Mouse (Mus musculus) T-helper 2 cell (primary cell): ENCODE measurements around the gene Vps35l.

Experiments
- in situ Hi-C: fragments of 300-600 bp; cut with MboI, MseI; formaldehyde crosslinking; loops from one replicate; pipeline ENCODE4 v1.15.1; 2025; ENCODE audit warnings: high pct_unique_total_duplicates

Gene Vps35l

GRCm38 (mm10) chr7:118739975-118740531 is at the start of gene Vps35l:
TSS of gene Vps35l (plus strand) at chr7:118740226.
- in situ Hi-C loops = loop anchor here (25.0 kb wide), 2 partner anchors 972 to 1897 kb away; partner anchors contain the start of genes Thumpd1 and Uqcrc2

GRCm38 (mm10) chr7:118691287-118691686 is 48.7 kb upstream of the Vps35l start:
- in situ Hi-C loops = loop anchor here (25.0 kb wide), 1 partner anchor 604 kb away; no protein-coding TSS in a partner anchor

GRCm38 (mm10) chr7:118696146-118696545 is 43.9 kb upstream of the Vps35l start:
- in situ Hi-C loops = loop anchor here (25.0 kb wide), 1 partner anchor 609 kb away; no protein-coding TSS in a partner anchor

GRCm38 (mm10) chr7:118697168-118697567 is 42.9 kb upstream of the Vps35l start:
- in situ Hi-C loops = loop anchor here (25.0 kb wide), 1 partner anchor 610 kb away; no protein-coding TSS in a partner anchor

GRCm38 (mm10) chr7:118698882-118699281 is 41.1 kb upstream of the Vps35l start:
- in situ Hi-C loops = loop anchor here (25.0 kb wide), 1 partner anchor 612 kb away; no protein-coding TSS in a partner anchor

GRCm38 (mm10) chr7:118703144-118703561 is 36.9 kb upstream of the Vps35l start:
- in situ Hi-C loops = loop anchor here (10.0 kb wide), 1 partner anchor 578 kb away; the partner anchor contains the start of gene Arl6ip1

GRCm38 (mm10) chr7:118704001-118704850 is 35.8 kb upstream of the Vps35l start:
- in situ Hi-C loops = loop anchor here (10.0 kb wide), 1 partner anchor 579 kb away; the partner anchor contains the start of gene Arl6ip1

GRCm38 (mm10) chr7:118705101-118705961 is 34.7 kb upstream of the Vps35l start, which contains the start of gene Gde1:
TSS of gene Gde1 (minus strand) at chr7:118705778.
- in situ Hi-C loops = loop anchor here (10.0 kb wide), 1 partner anchor 581 kb away; the partner anchor contains the start of gene Arl6ip1

GRCm38 (mm10) chr7:118706051-118706450 is 34.0 kb upstream of the Vps35l start:
- in situ Hi-C loops = loop anchor here (10.0 kb wide), 1 partner anchor 581 kb away; the partner anchor contains the start of gene Arl6ip1

- in situ Hi-C loops = loop anchor here (10.0 kb wide), 1 partner anchor 582 kb away; the partner anchor contains the start of gene Arl6ip1
These were observed 33.5 kb upstream of the Vps35l start for GRCm38 (mm10) chr7:118706488-118706887.

- in situ Hi-C loops = loop anchor here (10.0 kb wide), 1 partner anchor 582 kb away; the partner anchor contains the start of gene Arl6ip1
These were observed 32.8 kb upstream of the Vps35l start for GRCm38 (mm10) chr7:118707216-118707615.

GRCm38 (mm10) chr7:118708002-118708401 is 32.0 kb upstream of the Vps35l start:
- in situ Hi-C loops = loop anchor here (10.0 kb wide), 1 partner anchor 583 kb away; the partner anchor contains the start of gene Arl6ip1

- in situ Hi-C loops = no loop called here
These were observed 29.2 kb upstream of the Vps35l start for GRCm38 (mm10) chr7:118710776-118711175.

- in situ Hi-C loops = no loop called here
These were observed 27.5 kb upstream of the Vps35l start, which contains the start of gene Ccp110 for GRCm38 (mm10) chr7:118712228-118713173. TSS of gene Ccp110 (plus strand) at chr7:118712552.

GRCm38 (mm10) chr7:118714873-118715272 is 25.2 kb upstream of the Vps35l start:
- in situ Hi-C loops = no loop called here

- in situ Hi-C loops = no loop called here
These were observed 22.0 kb upstream of the Vps35l start for GRCm38 (mm10) chr7:118718066-118718465.

GRCm38 (mm10) chr7:118723927-118724326 is 16.1 kb upstream of the Vps35l start:
- in situ Hi-C loops = loop anchor here (10.0 kb wide), 1 partner anchor 1161 kb away; no protein-coding TSS in a partner anchor

GRCm38 (mm10) chr7:118725459-118725858 is 14.6 kb upstream of the Vps35l start:
- in situ Hi-C loops = loop anchor here (10.0 to 25.0 kb wide), 3 partner anchors 987 to 1912 kb away; partner anchors contain the start of genes Thumpd1 and Uqcrc2
